Mouse (Mus musculus) induced T-regulatory cell, adult 2 months (primary cell): ENCODE measurements around the gene Gpr179.
A peak's percentile ranks its signal among the peaks of the same experiment; 100 is the strongest.

ENCODE experiments used
- DNase-seq: peaks from one replicate; pipeline ENCODE4 v3.0.0-alpha.2; 2012; ENCODE audit warnings: low read depth

Gene Gpr179

GRCm38 (mm10) chr11:97352027-97352684, at the start of gene Gpr179:
Gene Gpr179 (minus strand): TSS chr11:97352077.
- no peak for DNase-seq

DNA sequence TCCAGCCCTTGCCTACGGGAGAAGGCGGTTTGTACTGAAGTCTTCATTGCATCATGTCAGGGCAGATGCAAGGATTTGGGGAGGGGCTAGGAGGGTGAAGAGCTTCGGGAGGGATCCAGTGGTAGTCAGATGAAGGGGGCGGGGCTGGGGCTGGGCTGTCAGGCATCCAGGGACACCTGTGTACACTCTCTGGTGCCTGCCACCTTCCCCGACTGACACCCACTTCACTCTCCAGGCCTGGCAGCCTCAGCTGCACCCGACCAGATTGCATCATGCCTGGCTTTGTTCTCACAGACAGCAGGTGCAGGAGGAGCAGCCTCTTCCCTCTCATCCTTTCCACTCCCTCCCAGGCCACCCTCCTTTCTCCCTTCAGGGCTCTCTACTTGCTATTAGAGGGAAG, 49.2 kb upstream of the Gpr179 start:
- peak; percentile 29 for DNase-seq

- DNase-seq, result peak; percentile 86
Measured at GRCm38 (mm10) chr11:97399958-97400710, 48.3 kb upstream of the Gpr179 start.

- DNase-seq, result no peak
Measured at GRCm38 (mm10) chr11:97398506-97398905, 46.6 kb upstream of the Gpr179 start.

DNA sequence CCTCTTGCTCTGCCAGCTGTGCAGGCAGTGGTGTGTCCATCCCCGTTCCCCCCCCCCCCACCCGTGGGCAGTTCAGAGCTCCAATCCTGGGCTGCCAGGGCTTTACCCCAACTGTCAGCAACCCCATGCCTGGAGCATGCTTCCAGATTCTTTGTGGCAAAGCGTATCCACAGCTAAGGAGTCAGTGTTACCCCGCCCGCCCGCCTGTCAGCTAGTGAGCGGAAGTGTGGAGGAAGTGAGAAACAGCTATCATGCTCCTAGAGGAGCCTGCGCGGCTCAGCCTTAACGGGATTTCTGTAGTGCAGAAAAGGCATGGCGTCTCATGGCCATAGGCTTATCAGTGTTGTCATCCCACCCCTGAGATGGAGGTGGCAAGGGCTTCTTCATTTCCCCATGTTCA, 42.3 kb upstream of the Gpr179 start:
- DNase-seq, result no peak

DNA sequence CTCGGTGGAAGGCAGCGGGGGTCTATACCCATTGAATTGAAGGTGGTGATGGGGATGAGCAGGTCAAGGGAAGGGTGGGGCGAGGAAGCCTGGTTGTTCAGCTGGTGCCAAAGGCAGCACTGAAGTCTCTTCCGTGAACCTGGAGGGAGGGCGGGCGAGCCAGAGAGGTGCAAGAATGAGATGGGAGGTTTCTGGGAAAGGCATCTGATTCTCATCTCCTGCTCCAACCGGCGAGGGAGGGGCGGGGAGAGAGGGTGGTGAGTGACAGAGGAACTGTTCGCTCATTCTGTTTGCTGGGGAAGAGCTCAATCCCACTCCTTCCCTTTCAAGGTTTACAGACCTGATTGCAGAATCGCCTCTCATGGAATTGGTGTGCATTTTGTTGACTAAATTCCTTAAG, 41.8 kb upstream of the Gpr179 start:
- DNase-seq, result no peak

GRCm38 (mm10) chr11:97389127-97389526, 37.2 kb upstream of the Gpr179 start:
- DNase-seq, result no peak

- no peak for DNase-seq
Measured at GRCm38 (mm10) chr11:97387811-97388210, 35.9 kb upstream of the Gpr179 start.

- DNase-seq, result no peak
Measured at GRCm38 (mm10) chr11:97383764-97384163, 31.9 kb upstream of the Gpr179 start.

DNA sequence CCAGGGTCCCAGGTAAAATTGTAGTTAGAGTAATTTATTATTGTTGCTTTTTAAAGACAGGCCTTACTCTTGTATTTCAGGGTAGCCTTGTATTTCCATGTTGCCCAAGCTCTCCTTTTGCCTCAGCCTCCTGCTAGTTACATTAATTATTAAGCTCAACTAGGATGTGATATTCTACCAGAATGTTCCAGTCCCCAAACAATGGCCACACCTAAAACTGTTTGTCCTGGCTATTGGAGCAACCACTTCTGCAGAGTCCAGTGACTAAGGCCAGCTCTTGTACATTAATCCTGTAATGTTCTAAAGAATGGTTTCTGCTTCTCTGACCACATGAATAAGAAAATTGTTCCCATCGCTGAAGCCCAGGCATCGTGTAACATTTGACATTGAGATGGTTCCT, 31.1 kb upstream of the Gpr179 start:
- no peak for DNase-seq

DNA sequence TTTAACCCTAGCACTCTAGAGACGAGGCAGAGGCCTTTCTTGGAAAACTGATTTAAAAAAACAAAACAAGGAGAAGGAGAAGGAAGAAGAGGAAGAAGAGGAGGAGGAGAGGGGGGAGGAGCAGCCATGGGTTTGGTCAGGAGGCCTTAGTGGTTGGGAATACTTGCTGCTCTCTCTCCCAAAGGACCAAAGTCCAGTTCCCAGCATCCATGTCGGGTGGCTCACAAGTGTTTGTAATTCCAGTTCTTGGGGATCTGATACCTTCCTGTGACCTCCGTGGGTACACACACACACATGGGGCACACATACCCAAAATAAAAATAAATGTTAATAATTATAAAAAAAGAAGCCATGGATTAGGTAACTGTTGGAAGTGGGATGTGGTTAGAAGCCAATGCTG, 28.2 kb upstream of the Gpr179 start:
- no peak for DNase-seq

- DNase-seq, result no peak
Measured at GRCm38 (mm10) chr11:97373402-97373801, 21.5 kb upstream of the Gpr179 start.

GRCm38 (mm10) chr11:97372159-97372864, 20.4 kb upstream of the Gpr179 start:
- no peak for DNase-seq

- DNase-seq, result no peak
Measured at GRCm38 (mm10) chr11:97370329-97371091, 18.6 kb upstream of the Gpr179 start.

GRCm38 (mm10) chr11:97368501-97368900, 16.6 kb upstream of the Gpr179 start:
- no peak for DNase-seq

DNA sequence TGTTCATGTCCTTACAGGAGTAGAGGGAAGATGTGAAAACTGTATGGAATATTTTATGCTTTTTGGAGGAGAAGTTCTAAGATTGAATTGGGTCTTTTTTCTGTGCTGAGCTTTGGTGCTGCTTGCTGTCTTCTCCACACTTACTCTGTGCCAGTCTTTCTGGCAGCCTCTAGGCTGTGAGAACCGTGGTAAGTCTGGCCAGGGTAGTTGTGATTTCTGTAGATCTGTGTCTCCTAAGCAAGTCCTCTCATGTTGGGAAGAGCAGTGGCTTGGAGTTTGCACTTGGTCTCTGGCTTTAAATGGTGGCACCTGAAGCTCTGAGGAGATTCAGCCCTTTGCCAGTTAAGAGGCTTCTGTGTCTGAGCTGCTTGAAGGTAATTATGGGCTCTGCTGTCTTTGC, 13.7 kb upstream of the Gpr179 start:
- DNase-seq, result no peak

DNA sequence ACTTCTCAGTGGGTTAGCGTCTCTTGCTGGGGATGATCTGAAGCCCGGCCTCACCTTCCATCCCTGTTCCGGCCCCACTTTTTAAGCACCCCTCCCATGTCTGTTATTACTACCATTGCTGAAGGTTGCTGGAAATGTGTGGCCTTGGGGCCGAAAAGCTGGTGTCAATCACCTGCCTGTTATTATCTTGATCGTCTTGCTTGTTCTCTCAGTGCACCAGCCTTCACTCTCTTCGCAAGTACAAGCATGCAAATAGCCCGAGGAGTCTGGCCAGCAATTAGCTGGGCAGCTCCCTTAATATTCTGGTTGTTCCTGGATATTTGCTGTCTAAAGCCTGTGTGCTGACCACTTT, 11.7 kb upstream of the Gpr179 start:
- no peak for DNase-seq

GRCm38 (mm10) chr11:97362943-97363643, 11.2 kb upstream of the Gpr179 start:
- peak; percentile 59 for DNase-seq

DNA sequence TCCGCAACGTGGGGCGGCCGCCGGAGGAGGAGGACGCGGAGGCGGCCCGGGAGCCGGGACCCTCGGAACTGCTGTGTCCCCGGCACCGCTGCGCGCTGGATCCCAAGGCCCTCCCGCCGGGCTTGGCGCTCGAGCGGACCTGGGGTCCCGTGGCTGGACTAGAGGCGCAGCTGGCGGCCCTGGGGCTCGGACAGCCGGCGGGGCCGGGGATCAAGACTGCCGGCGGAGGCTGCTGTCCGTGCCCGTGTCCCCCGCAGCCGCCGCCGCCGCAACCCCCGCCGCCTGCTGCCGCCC, 10.7 kb upstream of the Gpr179 start:
- no peak for DNase-seq

DNA sequence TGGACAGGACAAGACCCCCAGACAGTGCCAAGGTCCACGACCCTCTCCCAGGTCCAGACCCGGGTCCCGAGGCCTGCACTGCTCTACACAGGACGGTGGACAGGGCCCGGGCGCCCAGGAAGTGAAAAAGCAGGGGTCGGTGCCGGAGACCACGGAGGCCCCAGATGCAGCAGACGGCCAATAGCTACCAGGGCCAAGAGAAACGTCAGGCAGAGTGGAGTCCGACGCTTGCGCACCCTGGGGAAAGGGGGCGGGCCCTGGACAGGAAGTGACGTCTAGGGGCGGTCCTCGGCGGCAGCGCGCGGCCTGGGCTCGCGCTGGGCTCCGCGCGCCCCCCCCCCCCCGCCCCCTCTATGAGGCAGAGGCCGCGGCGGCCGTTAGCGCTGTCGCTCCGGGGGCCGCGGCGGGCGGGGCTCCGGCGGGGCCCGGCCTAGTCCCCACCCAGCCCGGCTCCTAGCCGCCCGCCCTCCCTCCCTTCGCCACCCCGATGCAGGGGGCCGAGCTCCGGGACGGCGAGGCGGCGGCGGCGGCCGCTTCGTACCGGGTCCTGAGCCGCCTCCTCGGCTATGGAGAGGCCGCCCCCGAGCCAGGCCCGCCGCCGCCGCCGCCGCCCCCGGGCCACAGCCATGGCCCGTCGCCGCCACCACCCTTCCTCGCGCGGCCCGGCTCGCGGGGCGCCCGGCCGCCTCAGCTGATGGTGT, 10.2 kb upstream of the Gpr179 start, which contains the start of gene Socs7:
Gene Socs7, plus strand, starts transcription at position 604 of the 701 bp plus-strand sequence.
- peak; percentile 93 for DNase-seq

DNA sequence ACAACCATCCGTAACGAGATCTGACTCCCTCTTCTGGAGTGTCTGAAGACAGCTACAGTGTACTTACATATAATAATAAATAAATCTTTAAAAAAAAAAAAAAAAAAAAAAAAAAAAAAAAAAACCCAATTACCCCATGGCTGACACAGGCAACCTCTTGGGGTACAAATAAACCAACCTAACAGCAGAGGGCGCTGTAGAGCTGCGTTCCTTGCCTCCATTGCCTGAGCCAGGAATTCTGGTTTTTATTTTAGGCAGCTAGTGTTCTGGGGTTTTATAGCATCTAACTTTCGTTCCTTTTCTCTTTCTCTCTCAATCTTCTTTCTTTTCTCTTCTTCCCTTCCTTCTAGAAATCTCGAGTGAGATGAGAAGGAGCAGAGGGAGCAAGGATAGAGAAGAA, 5.8 kb upstream of the Gpr179 start:
- peak; percentile 92 for DNase-seq
